Mouse (Mus musculus) naive thymus-derived CD4-positive, alpha-beta T cell, adult 2 months (primary cell): ENCODE measurements around the gene Tcaim.
"Not testable (repeated sequence)": the region's sequence is repeated elsewhere in the genome, so short reads cannot be mapped to it uniquely, and the experiment has no call there.

Experiments
- DNase-seq: peaks from one replicate; pipeline ENCODE4 v3.0.0-alpha.2; 2011; ENCODE audit warnings: low read depth

Gene Tcaim

GRCm38 (mm10) chr9:122805053-122805844 lies at the start of gene Tcaim:
Tcaim (plus strand) TSS chr9:122805539.
- peak; percentile 97 for DNase-seq

GRCm38 (mm10) chr9:122757614-122758013 lies 47.7 kb upstream of the Tcaim start:
- no peak for DNase-seq

GRCm38 (mm10) chr9:122760111-122760510 lies 45.2 kb upstream of the Tcaim start:
- DNase-seq: no peak

GRCm38 (mm10) chr9:122785231-122785630 lies 20.1 kb upstream of the Tcaim start:
- DNase-seq: no peak

- no peak for DNase-seq
Measured at GRCm38 (mm10) chr9:122786534-122786933, 18.8 kb upstream of the Tcaim start.

- no peak for DNase-seq
Measured at GRCm38 (mm10) chr9:122805845-122806341, 554 bp downstream of the Tcaim start.

GRCm38 (mm10) chr9:122807186-122807585 lies 1.8 kb downstream of the Tcaim start:
- DNase-seq: no peak

GRCm38 (mm10) chr9:122810212-122810611 lies 4.9 kb downstream of the Tcaim start:
- no peak for DNase-seq

- DNase-seq: no peak
Measured at GRCm38 (mm10) chr9:122812386-122812785, 7.0 kb downstream of the Tcaim start.

GRCm38 (mm10) chr9:122814775-122815174 lies 9.4 kb downstream of the Tcaim start:
- no peak for DNase-seq

- no peak for DNase-seq
Measured at GRCm38 (mm10) chr9:122815239-122815851, 10.0 kb downstream of the Tcaim start.

GRCm38 (mm10) chr9:122823374-122824017 lies 18.2 kb downstream of the Tcaim start:
- DNase-seq: no peak

GRCm38 (mm10) chr9:122826743-122827142 lies 21.4 kb downstream of the Tcaim start:
- no peak for DNase-seq

- DNase-seq: no peak
Measured at GRCm38 (mm10) chr9:122829826-122830380, 24.6 kb downstream of the Tcaim start.

GRCm38 (mm10) chr9:122836126-122836525 lies 30.8 kb downstream of the Tcaim start:
- DNase-seq: no peak

GRCm38 (mm10) chr9:122836790-122837189 lies 31.5 kb downstream of the Tcaim start:
- DNase-seq: no peak

GRCm38 (mm10) chr9:122837216-122837615 lies 31.9 kb downstream of the Tcaim start:
- DNase-seq: no peak

- DNase-seq: no peak
Measured at GRCm38 (mm10) chr9:122837680-122838079, 32.3 kb downstream of the Tcaim start.

GRCm38 (mm10) chr9:122843760-122844159 lies 38.4 kb downstream of the Tcaim start, which contains the start of gene Gm35549:
Gm35549 (minus strand) TSS chr9:122844035.
- DNase-seq: no peak

GRCm38 (mm10) chr9:122845621-122846020 lies 40.3 kb downstream of the Tcaim start:
- DNase-seq: no peak

GRCm38 (mm10) chr9:122846156-122846555 lies 40.8 kb downstream of the Tcaim start:
- no peak for DNase-seq

GRCm38 (mm10) chr9:122847811-122848311 lies 42.5 kb downstream of the Tcaim start:
- not testable (repeated sequence) for DNase-seq
